Mouse (Mus musculus) CH12.LX (cell line): ENCODE results near the gene Phgr1. TPM values are rescaled to one million over a fixed set of nuclear protein-coding genes. Genes with fewer than 3 reads are reported as not detected.

Experiments
- DNase-seq: peaks from one replicate; pipeline ENCODE4 v3.0.0-alpha.2; 2013; ENCODE audit errors: extremely low read depth
- H3K27ac ChIP-seq: 2 replicates; pipeline ENCODE4 v1.5.1; 2012; ENCODE audit warnings: low read depth, mild to moderate bottlenecking, control low read depth, moderate library complexity; ENCODE audit not compliant: insufficient read depth
- H3K27me3 ChIP-seq: replicated peaks from 2 replicates; pipeline ENCODE3; 2012; ENCODE audit warnings: inconsistent platforms
- H3K36me3 ChIP-seq, 2 experiments: replicated peaks in 1 of 2; 2 replicates each; pipeline versions ENCODE3 to v1.6.1; 2012; ENCODE audit warnings: inconsistent platforms in 1 of 2, low read length in 1 of 2, mild to moderate bottlenecking in 1 of 2, mixed read lengths in 1 of 2, moderate library complexity in 1 of 2; ENCODE audit not compliant: control insufficient read depth in 1 of 2, insufficient read depth in 1 of 2
- H3K4me1 ChIP-seq, 2 experiments: 2 replicates each; pipeline ENCODE4 v1.6.1; 2012; ENCODE audit warnings: inconsistent platforms in 1 of 2, moderate library complexity in 1 of 2; ENCODE audit not compliant: insufficient read depth in 2 of 2, control insufficient read depth in 1 of 2
- H3K4me2 ChIP-seq: 2 replicates; pipeline ENCODE4 v1.6.1; 2012; ENCODE audit warnings: low read depth, mild to moderate bottlenecking, control low read depth; ENCODE audit not compliant: poor library complexity, insufficient read depth, severe bottlenecking
- H3K4me3 ChIP-seq, 3 experiments: fragments of 150-350 bp in 1 of 3; sonication (generic) in 1 of 3; replicated peaks in 1 of 3; 2 replicates each; pipeline versions ENCODE3 to v1.5.1; 2011 to 2012; ENCODE audit warnings: low read depth in 2 of 3, low read length in 2 of 3, mild to moderate bottlenecking in 2 of 3, moderate library complexity in 2 of 3, control low read depth in 1 of 3, improper control_type of control experiment in 1 of 3, inconsistent platforms in 1 of 3, mixed read lengths in 1 of 3; ENCODE audit not compliant: poor library complexity in 1 of 3
- H3K79me2 ChIP-seq: replicated peaks from 2 replicates; pipeline ENCODE4 v1.6.1; 2012; ENCODE audit warnings: mild to moderate bottlenecking, moderate library complexity; ENCODE audit not compliant: control insufficient read depth, poor library complexity, insufficient read depth, severe bottlenecking; ENCODE audit errors: extremely low read depth
- H3K9ac ChIP-seq: 2 replicates; pipeline ENCODE4 v1.6.1; 2012; ENCODE audit warnings: low read depth, mild to moderate bottlenecking, control low read depth, moderate library complexity; ENCODE audit not compliant: insufficient read depth
- H3K9me3 ChIP-seq: replicated peaks from 2 replicates; pipeline ENCODE3; 2012; ENCODE audit warnings: low read length, inconsistent platforms, mixed read lengths
- BHLHE40 ChIP-seq: IDR thresholded peaks from 2 replicates; pipeline ENCODE4 v1.6.1; 2011; ENCODE audit warnings: mild to moderate bottlenecking, low read depth, low read length, improper control_type of control experiment
- CTCF ChIP-seq, 2 experiments: IDR thresholded peaks in 1 of 2; conservative IDR thresholded peaks in 1 of 2; 2 replicates each; pipeline ENCODE4 v1.5.1; 2011 to 2012; ENCODE audit warnings: low read depth in 2 of 2, low read length in 2 of 2, improper control_type of control experiment in 1 of 2, inconsistent platforms in 1 of 2, mild to moderate bottlenecking in 1 of 2, moderate library complexity in 1 of 2
- ELF1 ChIP-seq: IDR thresholded peaks from 2 replicates; pipeline ENCODE4 v1.6.1; 2014; ENCODE audit warnings: low read depth, mild to moderate bottlenecking, inconsistent platforms, low read length, improper control_type of control experiment
- EP300 ChIP-seq: IDR thresholded peaks from 2 replicates; pipeline ENCODE4 v1.6.1; 2011; ENCODE audit warnings: low read length, improper control_type of control experiment
- ETS1 ChIP-seq: conservative IDR thresholded peaks from 2 replicates; pipeline ENCODE4 v1.6.1; 2012; ENCODE audit warnings: low read depth, mild to moderate bottlenecking, inconsistent platforms, low read length, improper control_type of control experiment, moderate library complexity
- KAT2A ChIP-seq: IDR thresholded peaks from 2 replicates; pipeline ENCODE4 v1.6.1; 2012; ENCODE audit warnings: low read length, improper control_type of control experiment, inconsistent platforms; ENCODE audit not compliant: insufficient replicate concordance
- MAFK ChIP-seq: IDR thresholded peaks from 2 replicates; pipeline ENCODE4 v1.6.1; 2011; ENCODE audit warnings: low read length, improper control_type of control experiment; ENCODE audit not compliant: insufficient replicate concordance
- MAX ChIP-seq: IDR thresholded peaks from 2 replicates; pipeline ENCODE4 v1.6.1; 2011; ENCODE audit warnings: low read length, improper control_type of control experiment
- MAZ ChIP-seq: IDR thresholded peaks from 2 replicates; pipeline ENCODE4 v1.6.1; 2012; ENCODE audit warnings: low read depth, mild to moderate bottlenecking, inconsistent platforms, low read length, improper control_type of control experiment, moderate library complexity
- MYC ChIP-seq: IDR thresholded peaks from 2 replicates; pipeline ENCODE4 v1.6.1; 2011; ENCODE audit warnings: low read depth, mild to moderate bottlenecking, improper control_type of control experiment, low read length
- NELFE ChIP-seq: IDR thresholded peaks from 2 replicates; pipeline ENCODE4 v1.6.1; 2011; ENCODE audit warnings: low read depth, low read length, improper control_type of control experiment
- NRF1 ChIP-seq: IDR thresholded peaks from 2 replicates; pipeline ENCODE4 v1.6.1; 2014; ENCODE audit warnings: low read depth, mild to moderate bottlenecking, inconsistent platforms, low read length, improper control_type of control experiment, moderate library complexity
- PAX5 ChIP-seq: IDR thresholded peaks from 2 replicates; pipeline ENCODE4 v1.6.1; 2012; ENCODE audit warnings: low read length, inconsistent platforms, mixed read lengths
- POLR2A ChIP-seq: IDR thresholded peaks from 2 replicates; pipeline ENCODE4 v1.6.1; 2011; ENCODE audit warnings: low read depth, mild to moderate bottlenecking, improper control_type of control experiment, low read length
- RAD21 ChIP-seq: IDR thresholded peaks from 2 replicates; pipeline ENCODE4 v1.6.1; 2011; ENCODE audit warnings: low read depth, mild to moderate bottlenecking, low read length, improper control_type of control experiment, moderate library complexity
- RCOR1 ChIP-seq: conservative IDR thresholded peaks from 2 replicates; pipeline ENCODE4 v1.6.1; 2012; ENCODE audit warnings: low read depth, mild to moderate bottlenecking, inconsistent platforms, low read length, improper control_type of control experiment
- SMC3 ChIP-seq: IDR thresholded peaks from 2 replicates; pipeline ENCODE4 v1.6.1; 2011; ENCODE audit warnings: low read depth, low read length, improper control_type of control experiment
- TBP ChIP-seq: conservative IDR thresholded peaks from 2 replicates; pipeline ENCODE4 v1.6.1; 2011; ENCODE audit warnings: low read depth, low read length, improper control_type of control experiment
- TCF12 ChIP-seq: IDR thresholded peaks from 2 replicates; pipeline ENCODE4 v1.6.1; 2014; ENCODE audit warnings: low read depth, mild to moderate bottlenecking, inconsistent platforms, low read length, improper control_type of control experiment
- UBTF ChIP-seq: IDR thresholded peaks from 2 replicates; pipeline ENCODE4 v1.6.1; 2012; ENCODE audit warnings: low read depth, mild to moderate bottlenecking, inconsistent platforms, low read length, improper control_type of control experiment, moderate library complexity
- USF1 ChIP-seq: IDR thresholded peaks from 2 replicates; pipeline ENCODE4 v1.6.1; 2014; ENCODE audit warnings: low read depth, mild to moderate bottlenecking, inconsistent platforms, low read length, improper control_type of control experiment
- USF2 ChIP-seq: conservative IDR thresholded peaks from 2 replicates; pipeline ENCODE4 v1.6.1; 2011; ENCODE audit warnings: low read depth, low read length, improper control_type of control experiment
- ZC3H11A ChIP-seq: IDR thresholded peaks from 2 replicates; pipeline ENCODE4 v1.6.1; 2012; ENCODE audit warnings: low read depth, mild to moderate bottlenecking, inconsistent platforms, low read length, improper control_type of control experiment
- ZKSCAN1 ChIP-seq: IDR thresholded peaks from 2 replicates; pipeline ENCODE4 v1.6.1; 2012; ENCODE audit warnings: low read depth, inconsistent platforms, low read length, improper control_type of control experiment, borderline replicate concordance
- ZMIZ1 ChIP-seq: IDR thresholded peaks from 2 replicates; pipeline ENCODE4 v1.6.1; 2012; ENCODE audit warnings: low read depth, mild to moderate bottlenecking, inconsistent platforms, low read length, improper control_type of control experiment
- dilution Hi-C: fragments of 300-500 bp; cut with MboI; formaldehyde crosslinking; loops from 2 replicates; pipeline ENCODE4 v1.14.3; 2020; ENCODE audit warnings: low sequenced_read_pairs; ENCODE audit not compliant: extremely low pct_unique_long_range_greater_than_20kb, extremely low pct_ligation_motif_present
- in situ Hi-C: fragments of 300-500 bp; cut with MboI; formaldehyde crosslinking; loops from 3 replicates; pipeline ENCODE4 v1.14.3; 2019; ENCODE audit warnings: low sequenced_read_pairs, low pct_ligation_motif_present, low pct_unique_long_range_greater_than_20kb, mixed read lengths
- polyA plus RNA-seq: library from polyadenylated mRNA; unstranded; fragments of >175 nt; gene quantifications from 2 replicates; pipeline ENCODE4 v1.2.1, GENCODE M21; 2012; ENCODE audit warnings: low read depth; ENCODE audit not compliant: insufficient read length
- total RNA-seq, 2 experiments: library from RNA; depleted of rRNA; stranded (reverse); fragments of 300-350 nt in 1 of 2; fragments of >200 nt in 1 of 2; gene quantifications; 2 replicates each; pipeline ENCODE4 v1.2.3; 2012 to 2014

Gene Phgr1
- total and polyA plus RNA-seq, 3 experiments: not detected

DNA sequence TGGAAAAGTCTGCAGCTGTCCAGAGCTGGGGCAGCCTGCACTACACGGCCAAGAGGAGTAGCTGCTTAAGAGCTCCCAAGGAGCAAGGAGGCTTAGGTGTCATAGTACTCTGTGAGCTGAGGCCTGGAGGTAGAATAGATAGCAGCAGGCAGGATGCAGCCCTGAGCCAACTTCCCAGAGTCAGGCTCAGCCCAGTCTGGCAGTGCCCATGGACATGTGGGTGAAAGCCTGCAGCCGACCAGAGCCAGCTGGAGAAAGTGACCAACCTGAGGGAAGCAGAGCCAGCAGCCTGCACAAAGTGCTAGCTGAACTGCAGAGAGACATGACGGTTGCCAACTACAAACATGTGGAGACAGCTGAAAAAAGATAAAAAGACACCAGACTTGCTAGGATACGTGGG is 34.3 kb downstream of the Phgr1 start:
- TF ChIP-seq MAZ (no peak), RAD21 (no peak), PAX5 (no peak), SMC3 (no peak), POLR2A (no peak), MAFK (no peak), EP300 (no peak), RCOR1 (no peak), MAX (no peak), ELF1 (no peak), ZKSCAN1 (no peak)
- TF ChIP-seq, all 38 proteins: peak for 0
- H3K4me1 ChIP-seq: peaks cover 8 to 12% of the 10 kb centered on the region in 2 experiments
- no peak overlapping the region for H3K9ac ChIP-seq

DNA sequence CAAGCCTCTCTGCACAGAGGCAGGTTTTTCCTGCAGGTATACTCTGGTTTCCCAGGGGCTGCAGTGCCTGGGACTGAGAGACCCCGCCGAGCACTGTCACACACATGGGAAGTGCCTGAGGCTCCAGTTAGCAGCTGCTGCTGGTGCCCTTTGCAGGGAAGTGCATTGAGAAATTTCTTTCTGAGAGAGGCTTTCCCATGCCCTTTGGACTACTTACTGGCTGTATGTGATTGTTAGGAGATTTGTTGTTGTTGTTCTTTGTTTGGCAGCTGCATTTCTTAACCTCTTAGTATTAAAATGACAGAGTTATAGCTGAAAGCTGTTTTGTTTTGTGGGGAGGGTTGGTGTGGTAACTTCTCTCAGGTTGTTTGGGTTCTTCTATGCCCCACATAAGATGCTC is 38.3 kb downstream of the Phgr1 start:
- H3K4me1 ChIP-seq: peaks cover 0 to 12% of the 10 kb centered on the region in 2 experiments; a peak in 2 of 4 replicates
- H3K4me2 ChIP-seq: no peak overlapping the region
- dilution Hi-C loops: no loop called here

More for the DNA sequence above, 34.3 kb downstream of the Phgr1 start:
- H3K9me3 ChIP-seq: peaks cover 6% of the 10 kb centered on the region
- DNase-seq: no peak
- H3K36me3 ChIP-seq: no peaks in the 10 kb centered on the region
- no peak overlapping the region for H3K27ac ChIP-seq
- no peak overlapping the region for H3K4me2 ChIP-seq
- dilution Hi-C loops: no loop called here
- H3K4me3 ChIP-seq: no peak overlapping the region
- peaks cover 51% of the 10 kb centered on the region for H3K27me3 ChIP-seq
- H3K79me2 ChIP-seq: no peaks in the 10 kb centered on the region
- in situ Hi-C loops: no loop called here

DNA sequence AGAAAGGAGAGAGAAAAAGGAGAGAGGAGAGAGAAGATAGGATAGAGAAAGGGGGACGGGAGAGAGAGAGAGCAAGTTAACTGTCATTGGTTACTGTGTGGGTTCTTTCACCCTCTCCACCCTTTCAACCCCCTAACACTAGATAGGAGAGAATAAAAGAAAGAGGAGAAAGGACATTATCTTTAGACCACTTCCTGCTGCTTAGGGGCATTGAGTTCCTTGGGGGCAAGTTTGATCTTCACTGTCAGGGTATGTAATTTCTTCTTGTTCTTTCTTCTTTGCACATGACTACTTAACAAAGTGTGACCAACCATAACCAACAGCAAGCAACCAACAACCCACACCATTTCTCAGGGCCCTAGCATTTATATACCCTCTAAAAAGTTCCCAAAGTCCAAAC is 40.2 kb downstream of the Phgr1 start:
- dilution Hi-C loops (no loop called here), in situ Hi-C loops (no loop called here)
- Histone ChIP-seq H3K4me3 (no peak overlapping the region), H3K36me3 (peaks cover 12 to 22% of the 10 kb centered on the region in 2 experiments), H3K27ac (no peak overlapping the region), H3K79me2 (no peaks in the 10 kb centered on the region), H3K4me1 (peaks cover 0 to 12% of the 10 kb centered on the region in 2 experiments; a peak in 2 of 4 replicates), H3K27me3 (peaks cover 23% of the 10 kb centered on the region), H3K9me3 (peaks cover 6% of the 10 kb centered on the region), H3K9ac (no peak overlapping the region), H3K4me2 (no peak overlapping the region)
- TF ChIP-seq MAZ: no peak
- no peak for TF ChIP-seq PAX5
- no peak for TF ChIP-seq ZMIZ1
- no peak for TF ChIP-seq UBTF
- no peak for TF ChIP-seq MYC
- TF ChIP-seq CTCF (conservative IDR thresholded peaks at IDR 0.05 in 1 of 2, IDR thresholded peaks at IDR 0.05 in 1 of 2; ENCODE audit: low read depth in 2 of 2, low read length in 2 of 2): no peak
- no peak for TF ChIP-seq ETS1
- no peak for TF ChIP-seq ZC3H11A
- DNase-seq: no peak

More for the DNA sequence above, 38.3 kb downstream of the Phgr1 start:
- Histone ChIP-seq H3K4me3 (no peak overlapping the region), H3K36me3 (peaks cover 2 to 7% of the 10 kb centered on the region in 2 experiments), H3K79me2 (no peaks in the 10 kb centered on the region), H3K9ac (no peak overlapping the region), H3K9me3 (peaks cover 6% of the 10 kb centered on the region), H3K27me3 (peaks cover 36% of the 10 kb centered on the region)
- DNase-seq: no peak
- in situ Hi-C loops: no loop called here
- TF ChIP-seq TBP: no peak
- no peak for TF ChIP-seq UBTF
- no peak for TF ChIP-seq NRF1
- TF ChIP-seq USF1: no peak
- TF ChIP-seq ETS1: no peak
- TF ChIP-seq USF2: no peak
- TF ChIP-seq MAX: no peak
- no peak for TF ChIP-seq TCF12
- no peak for TF ChIP-seq BHLHE40
- no peak for TF ChIP-seq KAT2A
- no peak for TF ChIP-seq NELFE
- TF ChIP-seq, all 38 proteins: peak for 0
- H3K27ac ChIP-seq: no peak overlapping the region
